Mouse (Mus musculus): ENCODE measurements around the gene Xntrpc. TPM values are rescaled to one million over a fixed set of nuclear protein-coding genes. Genes with fewer than 3 reads are reported as not detected.

Gene Xntrpc
- polyA plus RNA-seq, 1 experiment from 2014 or later: 1.8 TPM

DNA sequence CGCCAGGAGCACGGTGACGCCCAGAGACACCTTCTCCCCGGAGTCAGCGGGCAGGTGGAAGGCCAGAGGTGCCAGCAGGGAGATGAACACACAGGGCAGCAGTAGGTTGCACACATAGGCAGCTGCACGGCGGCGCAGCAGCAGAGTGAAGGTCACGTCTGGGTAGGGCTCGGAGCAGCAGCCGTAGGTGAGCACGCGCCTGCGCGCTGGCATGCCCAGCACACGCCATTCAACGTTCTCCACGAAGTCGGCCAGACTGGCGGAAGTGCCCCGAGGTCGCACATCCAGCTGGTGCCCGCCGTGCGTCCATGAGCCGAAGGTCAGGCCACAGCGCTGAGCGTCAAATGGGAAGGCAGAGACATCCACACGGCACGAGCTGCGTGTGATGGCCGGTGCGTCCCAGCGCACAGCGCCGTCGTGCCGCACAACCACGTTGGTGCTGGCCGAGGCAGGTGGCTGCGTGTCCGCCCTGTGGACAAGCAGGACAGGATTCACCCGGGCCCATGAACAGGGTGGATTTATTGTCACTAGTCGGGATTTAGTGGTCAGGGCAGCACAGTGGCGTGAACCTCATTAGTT lies 47.7 kb downstream of the Xntrpc start:
- Histone ChIP-seq H3K27ac (replicated peaks) (no peak overlapping the region), H3K4me3 (no peak overlapping the region), H3K9me3 (replicated peaks) (no peaks in the 10 kb centered on the region), H3K36me3 (peaks cover 5% of the 10 kb centered on the region), H3K4me1 (no peaks in the 10 kb centered on the region; the same call in 1 of the 2 replicates), H3K27me3 (ENCODE audit: low read depth, poor library complexity, severe bottlenecking) (no peaks in the 10 kb centered on the region)
- no peak for DNase-seq (ENCODE audit: low spot score)
- 87% methylated on average over 45 of the region's 45 CpGs for WGBS

DNA sequence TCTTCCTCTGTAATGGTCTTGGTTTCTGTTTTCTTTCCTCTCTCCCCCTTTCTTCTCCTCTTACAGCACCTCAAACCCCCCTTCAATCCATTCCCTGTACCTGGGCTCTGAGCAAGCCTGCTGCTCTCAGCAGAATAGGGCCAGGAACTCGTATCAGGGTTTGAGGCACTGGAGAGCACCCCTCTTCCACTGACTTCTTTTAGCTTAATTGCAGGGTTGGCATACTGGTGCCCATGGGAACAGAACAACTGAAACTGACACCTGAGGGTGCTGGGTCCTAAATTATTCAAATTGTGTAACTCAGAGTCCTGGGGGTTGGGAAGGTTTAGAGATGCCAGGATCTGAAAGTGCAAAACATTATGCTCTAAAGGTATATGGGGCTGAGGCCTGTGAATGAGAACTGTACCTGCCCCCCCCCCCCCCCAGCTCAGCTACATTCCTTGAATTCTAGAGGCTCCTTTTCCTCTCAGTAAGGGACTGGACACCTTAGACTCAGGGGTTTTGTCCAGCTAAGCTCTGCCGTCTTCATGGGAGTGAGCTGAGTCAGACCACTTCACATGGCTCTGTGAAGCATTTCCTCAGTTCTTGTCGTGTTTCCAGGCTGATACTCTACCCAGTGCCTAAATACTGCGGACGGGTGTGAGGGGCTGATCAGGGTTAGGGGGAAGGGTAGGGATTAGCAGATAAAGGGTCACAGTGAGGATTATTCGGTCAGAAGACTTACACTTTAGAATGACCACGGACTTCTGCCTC lies 51.2 kb downstream of the Xntrpc start, which contains the start of gene Chrna10:
Gene Chrna10, minus strand, starts transcription at position 250 of the 753 bp plus-strand sequence.
- WGBS: 44% methylated on average over 7 of the region's 7 CpGs
- DNase-seq (ENCODE audit: low spot score): no peak

DNA sequence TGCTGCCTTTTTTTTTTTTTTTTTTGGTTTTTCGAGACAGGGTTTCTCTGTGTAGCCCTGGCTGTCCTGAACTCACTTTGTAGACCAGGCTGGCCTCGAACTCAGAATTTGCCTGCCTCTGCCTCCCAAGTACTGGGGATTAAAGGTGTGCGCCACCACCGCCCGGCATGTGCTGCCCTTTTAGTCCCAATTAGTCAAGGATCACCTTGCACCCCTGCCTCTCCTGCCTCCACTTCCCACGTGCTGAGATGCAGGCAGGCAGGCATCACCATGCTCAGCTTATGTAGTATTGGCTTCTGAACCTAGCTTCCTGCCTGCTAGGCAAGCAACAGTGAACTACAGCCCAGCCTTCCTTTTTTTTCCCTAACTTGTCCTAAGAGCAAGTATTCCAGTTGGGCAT lies 51.9 kb downstream of the Xntrpc start:
- no peak overlapping the region for H3K4me3 ChIP-seq
- WGBS: 77% methylated on average over 6 of the region's 6 CpGs
- peaks cover 46% of the 10 kb centered on the region for H3K36me3 ChIP-seq
- H3K27me3 ChIP-seq (ENCODE audit: low read depth, poor library complexity, severe bottlenecking): no peaks in the 10 kb centered on the region
- DNase-seq (ENCODE audit: low spot score): no peak
- H3K9me3 ChIP-seq (replicated peaks): no peaks in the 10 kb centered on the region
- no peaks in the 10 kb centered on the region; the same call in 1 of the 2 replicates for H3K4me1 ChIP-seq
- no peak overlapping the region for H3K27ac ChIP-seq (replicated peaks)

More for the DNA sequence above, 51.2 kb downstream of the Xntrpc start, which contains the start of gene Chrna10:
- peaks cover 40% of the 10 kb centered on the region for H3K36me3 ChIP-seq
- H3K4me1 ChIP-seq: no peaks in the 10 kb centered on the region; the same call in 1 of the 2 replicates
- no peaks in the 10 kb centered on the region for H3K9me3 ChIP-seq (replicated peaks)
- H3K27me3 ChIP-seq (ENCODE audit: low read depth, poor library complexity, severe bottlenecking): no peaks in the 10 kb centered on the region
- no peak within 1 kb of the TSS for H3K4me3 ChIP-seq
- no peak within 1 kb of the TSS for H3K27ac ChIP-seq (replicated peaks)

DNA sequence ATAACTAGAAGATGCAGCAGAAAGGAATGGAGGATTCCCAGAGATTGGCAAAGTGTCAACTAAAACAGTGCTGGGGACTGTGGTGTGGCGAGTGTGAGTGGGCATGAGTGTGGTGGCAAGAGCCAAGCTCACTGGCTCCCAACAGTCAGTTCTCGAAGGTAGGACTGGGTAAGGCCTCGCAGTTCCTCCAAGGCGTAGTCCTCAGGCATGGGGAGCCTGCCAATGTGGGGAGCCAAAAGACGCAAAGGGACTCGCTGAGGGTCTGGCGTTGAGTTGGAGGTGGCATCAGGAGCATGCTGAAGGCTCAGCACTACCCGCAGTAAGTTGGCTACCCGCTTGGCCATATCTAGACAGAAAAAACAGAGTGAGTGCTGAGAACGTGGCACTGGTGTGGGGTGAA lies 54.8 kb downstream of the Xntrpc start:
- DNase-seq (ENCODE audit: low spot score): no peak
- Histone ChIP-seq H3K36me3 (peaks cover 76% of the 10 kb centered on the region), H3K27ac (replicated peaks) (no peak overlapping the region), H3K9me3 (replicated peaks) (no peaks in the 10 kb centered on the region), H3K27me3 (ENCODE audit: low read depth, poor library complexity, severe bottlenecking) (no peaks in the 10 kb centered on the region), H3K4me3 (no peak overlapping the region), H3K4me1 (no peaks in the 10 kb centered on the region; the same call in 1 of the 2 replicates)
- 97% methylated on average over 10 of the region's 10 CpGs for WGBS

DNA sequence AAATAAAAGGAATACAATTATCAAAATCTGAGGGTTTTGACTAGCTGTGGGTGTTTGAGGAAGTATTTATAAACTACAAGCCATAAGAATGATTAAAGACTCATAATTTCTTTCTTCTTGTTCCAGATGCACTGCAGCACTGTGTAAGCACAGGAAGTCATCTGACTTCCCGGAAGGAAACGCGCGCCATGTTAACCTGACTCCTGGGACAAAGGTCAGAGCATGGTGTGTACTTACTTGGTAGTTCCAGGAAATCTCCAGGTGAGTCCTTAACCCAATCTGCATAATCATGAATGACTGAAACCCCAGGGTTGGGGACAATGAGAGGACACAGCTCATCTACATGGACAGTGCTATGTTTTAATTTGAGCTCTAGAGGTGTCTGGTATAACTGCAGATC lies 66.9 kb downstream of the Xntrpc start:
- no peaks in the 10 kb centered on the region for H3K27me3 ChIP-seq (ENCODE audit: low read depth, poor library complexity, severe bottlenecking)
- no peak for DNase-seq (ENCODE audit: low spot score)
- no peaks in the 10 kb centered on the region for H3K4me1 ChIP-seq
- peaks cover 100% of the 10 kb centered on the region for H3K36me3 ChIP-seq
- H3K27ac ChIP-seq (replicated peaks): no peak overlapping the region
- no peak overlapping the region for H3K4me3 ChIP-seq
- no peaks in the 10 kb centered on the region for H3K9me3 ChIP-seq (replicated peaks)
- WGBS: 97% methylated on average over 4 of the region's 4 CpGs

DNA sequence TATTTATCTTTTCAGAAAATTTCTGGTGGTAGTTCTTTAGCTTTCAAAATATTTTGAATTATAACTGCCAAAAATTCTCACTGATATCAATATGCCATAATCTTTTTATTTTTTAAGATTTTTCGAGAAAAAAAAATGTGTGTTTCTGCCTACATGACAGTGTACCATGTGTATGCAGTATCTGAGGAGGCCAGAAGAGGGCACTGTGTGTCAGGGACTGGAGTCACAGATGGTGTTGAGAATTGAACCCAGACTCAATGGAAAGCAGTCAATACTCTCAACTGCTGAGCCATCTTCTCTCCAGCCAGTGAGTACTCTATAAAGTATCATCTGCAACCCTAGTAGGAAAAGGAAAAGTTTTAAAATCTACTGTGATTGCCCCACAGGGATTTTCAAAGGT lies 72.0 kb downstream of the Xntrpc start:
- Histone ChIP-seq H3K4me1 (no peaks in the 10 kb centered on the region), H3K9me3 (replicated peaks) (no peaks in the 10 kb centered on the region), H3K4me3 (no peak overlapping the region), H3K27me3 (ENCODE audit: low read depth, poor library complexity, severe bottlenecking) (no peaks in the 10 kb centered on the region), H3K27ac (replicated peaks) (no peak overlapping the region), H3K36me3 (peaks cover 100% of the 10 kb centered on the region)
- 85% methylated on average over 1 of the region's 1 CpGs for WGBS
- DNase-seq (ENCODE audit: low spot score): peak; percentile 40

DNA sequence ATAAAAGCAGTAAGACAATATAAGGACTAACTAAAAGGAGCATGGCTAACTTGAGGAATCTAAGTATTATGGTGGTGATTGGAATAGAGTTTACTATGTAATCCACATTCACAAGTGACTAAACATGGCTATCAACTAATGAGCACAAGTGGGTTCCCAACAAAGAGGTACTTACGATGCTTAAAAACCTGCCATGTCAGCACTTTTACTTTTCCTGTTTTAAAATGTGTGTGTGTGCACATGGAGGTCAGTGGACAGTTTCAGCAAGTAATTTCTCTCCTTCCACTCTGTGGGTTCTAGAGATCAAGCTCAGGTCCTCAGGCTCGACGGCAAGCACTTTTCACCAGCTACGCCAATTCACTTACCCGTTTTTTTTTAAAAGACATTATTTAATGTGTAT lies 72.4 kb downstream of the Xntrpc start:
- Histone ChIP-seq H3K27ac (replicated peaks) (no peak overlapping the region), H3K27me3 (ENCODE audit: low read depth, poor library complexity, severe bottlenecking) (no peaks in the 10 kb centered on the region), H3K36me3 (peaks cover 98% of the 10 kb centered on the region), H3K4me3 (no peak overlapping the region), H3K9me3 (replicated peaks) (no peaks in the 10 kb centered on the region), H3K4me1 (no peaks in the 10 kb centered on the region)
- WGBS: 97% methylated on average over 5 of the region's 5 CpGs
- DNase-seq (ENCODE audit: low spot score): no peak

Other genes starting within 250 kb of the Xntrpc start
- gene Phox2a, start 247.4 kb upstream of the Xntrpc start, polyA plus RNA-seq (2016; fragmentation: Nextera tagmentation; extraction: Ambion mirVana): 0.83 and 2.0 TPM in 2 replicates
- 36.2 and 38.1 TPM in 2 replicates for gene Inppl1, start 227.5 kb upstream of the Xntrpc start, polyA plus RNA-seq (2016; fragmentation: Nextera tagmentation; extraction: Ambion mirVana)
- 0.70 and 1.1 TPM in 2 replicates for gene Folr2, start 208.5 kb upstream of the Xntrpc start, polyA plus RNA-seq (2016; fragmentation: Nextera tagmentation; extraction: Ambion mirVana)
- 110 and 123 TPM in 2 replicates for gene Anapc15, start 202.0 kb upstream of the Xntrpc start, polyA plus RNA-seq (2016; fragmentation: Nextera tagmentation; extraction: Ambion mirVana)
- gene Folr1, start 194.9 kb upstream of the Xntrpc start, polyA plus RNA-seq (2016; fragmentation: Nextera tagmentation; extraction: Ambion mirVana): 17.9 and 19.5 TPM in 2 replicates
- gene Lamtor1, start 159.8 kb upstream of the Xntrpc start, polyA plus RNA-seq (2016; fragmentation: Nextera tagmentation; extraction: Ambion mirVana): 164 and 166 TPM in 2 replicates
- gene Tomt, start 159.4 kb upstream of the Xntrpc start, polyA plus RNA-seq (2016; fragmentation: Nextera tagmentation; extraction: Ambion mirVana): 0.37 and 0.87 TPM in 2 replicates
- 10.6 and 12.7 TPM in 2 replicates for gene Lrrc51, start 131.8 kb upstream of the Xntrpc start, polyA plus RNA-seq (2016; fragmentation: Nextera tagmentation; extraction: Ambion mirVana)
- 76.9 and 91.8 TPM in 2 replicates for gene Numa1, start 131.6 kb upstream of the Xntrpc start, polyA plus RNA-seq (2016; fragmentation: Nextera tagmentation; extraction: Ambion mirVana)
- gene Il18bp, start 47.0 kb upstream of the Xntrpc start, polyA plus RNA-seq (2016; fragmentation: Nextera tagmentation; extraction: Ambion mirVana): 3.8 and 4.1 TPM in 2 replicates
- gene Rnf121, start 244 bp upstream of the Xntrpc start, polyA plus RNA-seq (2016; fragmentation: Nextera tagmentation; extraction: Ambion mirVana): 31.1 and 32.7 TPM in 2 replicates
- 44.2 and 45.3 TPM in 2 replicates for gene Xndc1, start 202 bp upstream of the Xntrpc start, polyA plus RNA-seq (2016; fragmentation: Nextera tagmentation; extraction: Ambion mirVana)
- 0.19 TPM in 1 of 2 replicates, not detected in the other for gene Trpc2, start 17.4 kb downstream of the Xntrpc start, polyA plus RNA-seq (2016; fragmentation: Nextera tagmentation; extraction: Ambion mirVana)
- 0.67 and 0.79 TPM in 2 replicates for gene Art1, start 36.0 kb downstream of the Xntrpc start, polyA plus RNA-seq (2016; fragmentation: Nextera tagmentation; extraction: Ambion mirVana)
- gene Art5, start 43.8 kb downstream of the Xntrpc start, polyA plus RNA-seq (2016; fragmentation: Nextera tagmentation; extraction: Ambion mirVana): 1.9 TPM in 2 replicates
- not detected in 2 replicates for gene Chrna10, start 51.1 kb downstream of the Xntrpc start, polyA plus RNA-seq (2016; fragmentation: Nextera tagmentation; extraction: Ambion mirVana)
- gene Nup98, start 144.5 kb downstream of the Xntrpc start, polyA plus RNA-seq (2016; fragmentation: Nextera tagmentation; extraction: Ambion mirVana): 43.9 and 44.4 TPM in 2 replicates
- gene Pgap2, start 144.5 kb downstream of the Xntrpc start, polyA plus RNA-seq (2016; fragmentation: Nextera tagmentation; extraction: Ambion mirVana): 48.7 and 49.2 TPM in 2 replicates
- 34.8 and 34.9 TPM in 2 replicates for gene Rhog, start 190.3 kb downstream of the Xntrpc start, polyA plus RNA-seq (2016; fragmentation: Nextera tagmentation; extraction: Ambion mirVana)
- gene Stim1, start 202.1 kb downstream of the Xntrpc start, polyA plus RNA-seq (2016; fragmentation: Nextera tagmentation; extraction: Ambion mirVana): 11.7 and 12.4 TPM in 2 replicates